Mouse (Mus musculus) thymus, adult 2 months (tissue): ENCODE results near the gene Hist1h2ap. TPM values are rescaled to one million over a fixed set of nuclear protein-coding genes. Genes with fewer than 3 reads are reported as not detected.
"Not testable (repeated sequence)": the region's sequence is repeated elsewhere in the genome, so short reads cannot be mapped to it uniquely, and the experiment has no call there.

ENCODE experiments used
- DNase-seq: peaks from one replicate; pipeline ENCODE4 v3.0.0; 2021
- H3K27ac ChIP-seq: fragments of 200-500 bp; 2 replicates; pipeline ENCODE4 v1.5.1; 2012; ENCODE audit warnings: low read length, control low read depth; ENCODE audit not compliant: control insufficient read depth, insufficient read depth
- H3K27me3 ChIP-seq: fragments of 200-500 bp; 2 replicates; pipeline ENCODE4 v1.6.1; 2012; ENCODE audit warnings: mild to moderate bottlenecking, low read length, moderate library complexity, mixed read lengths; ENCODE audit not compliant: control insufficient read depth, insufficient read depth
- H3K36me3 ChIP-seq: fragments of 200-500 bp; 2 replicates; pipeline ENCODE4 v1.6.1; 2012; ENCODE audit warnings: mild to moderate bottlenecking, low read length, moderate library complexity; ENCODE audit not compliant: control insufficient read depth, insufficient read depth
- H3K4me1 ChIP-seq: fragments of 200-500 bp; replicated peaks from 2 replicates; pipeline ENCODE4 v1.6.1; 2012; ENCODE audit warnings: low read length; ENCODE audit not compliant: control insufficient read depth, insufficient read depth
- H3K4me3 ChIP-seq: fragments of 200-500 bp; 2 replicates; pipeline ENCODE4 v1.5.1; 2012; ENCODE audit warnings: mild to moderate bottlenecking, low read length, control low read depth, moderate library complexity; ENCODE audit not compliant: control insufficient read depth, insufficient read depth
- CTCF ChIP-seq: fragments of 200-500 bp; IDR thresholded peaks from 2 replicates; pipeline ENCODE4 v1.5.1; 2012; ENCODE audit warnings: mild to moderate bottlenecking, control low read depth, low read length, moderate library complexity, borderline replicate concordance; ENCODE audit not compliant: control insufficient read depth, poor library complexity, insufficient read depth; ENCODE audit errors: extremely low read depth
- POLR2A ChIP-seq: fragments of 200-500 bp; IDR thresholded peaks from 2 replicates; pipeline ENCODE4 v1.6.1; 2012; ENCODE audit warnings: mild to moderate bottlenecking, low read length, control low read depth, moderate library complexity; ENCODE audit not compliant: control insufficient read depth, poor library complexity, insufficient read depth; ENCODE audit errors: extremely low read depth
- WGBS: fragments of 180-500 bp; shearing (Covaris S2); methylation state at CpG from one replicate; pipeline ENCODE4 v1.1.7; 2018; 5-methylcytosine and 5-hydroxymethylcytosine counted together
- polyA plus RNA-seq: library from polyadenylated mRNA; depleted of rRNA; stranded (reverse); fragments of >200 nt; gene quantifications from 2 replicates; pipeline ENCODE4 v1.2.3, GENCODE M21; 2012

Hist1h2ap gene
- polyA plus RNA-seq, 1 experiment, result 1,785 TPM

GRCm38 (mm10) chr13:21795584-21795983, 37.7 kb downstream of the Hist1h2ap start:
- DNase-seq, result no peak
- Histone ChIP-seq H3K4me3 (no peak overlapping the region), H3K4me1 (no peaks in the 10 kb centered on the region), H3K27me3 (no peaks in the 10 kb centered on the region), H3K36me3 (no peaks in the 10 kb centered on the region), H3K27ac (no peak overlapping the region)
- WGBS, result 95% methylated on average over 7 of the region's 7 CpGs
- TF ChIP-seq POLR2A (no peak), CTCF (no peak)

GRCm38 (mm10) chr13:21790601-21791283, 42.6 kb downstream of the Hist1h2ap start:
- no peak overlapping the region for H3K27ac ChIP-seq
- no peaks in the 10 kb centered on the region for H3K27me3 ChIP-seq
- H3K4me1 ChIP-seq, result no peaks in the 10 kb centered on the region
- 73% methylated on average over 18 of the region's 18 CpGs for WGBS
- TF ChIP-seq POLR2A, result no peak
- DNase-seq, result no peak
- H3K36me3 ChIP-seq, result no peaks in the 10 kb centered on the region
- no peak overlapping the region for H3K4me3 ChIP-seq

DNA sequence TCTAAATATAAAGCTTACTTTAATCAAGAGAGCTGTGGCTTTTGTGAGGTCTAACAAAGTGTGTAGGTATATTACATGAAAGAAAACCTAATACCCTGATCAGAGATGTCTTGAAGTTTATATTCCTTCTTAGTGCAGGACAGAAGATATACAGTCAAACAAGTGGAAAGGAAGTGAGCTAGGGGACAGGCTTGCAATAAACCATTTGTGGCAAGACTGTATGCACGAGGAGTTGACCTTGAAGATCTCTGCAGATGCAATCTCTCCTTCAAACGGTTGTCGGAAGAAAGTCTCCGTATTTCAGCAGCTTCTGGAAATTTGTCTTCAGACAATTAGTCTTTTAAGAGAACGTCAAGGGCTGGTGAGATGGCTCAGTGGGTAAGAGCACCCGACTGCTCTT, 43.4 kb downstream of the Hist1h2ap start:
- H3K27me3 ChIP-seq, result no peaks in the 10 kb centered on the region
- 62% methylated on average over 6 of the region's 6 CpGs for WGBS
- H3K27ac ChIP-seq, result no peak overlapping the region
- H3K36me3 ChIP-seq, result no peaks in the 10 kb centered on the region
- no peak overlapping the region for H3K4me3 ChIP-seq
- no peak for DNase-seq
- no peak for TF ChIP-seq POLR2A
- no peak for TF ChIP-seq CTCF
- H3K4me1 ChIP-seq, result no peaks in the 10 kb centered on the region

DNA sequence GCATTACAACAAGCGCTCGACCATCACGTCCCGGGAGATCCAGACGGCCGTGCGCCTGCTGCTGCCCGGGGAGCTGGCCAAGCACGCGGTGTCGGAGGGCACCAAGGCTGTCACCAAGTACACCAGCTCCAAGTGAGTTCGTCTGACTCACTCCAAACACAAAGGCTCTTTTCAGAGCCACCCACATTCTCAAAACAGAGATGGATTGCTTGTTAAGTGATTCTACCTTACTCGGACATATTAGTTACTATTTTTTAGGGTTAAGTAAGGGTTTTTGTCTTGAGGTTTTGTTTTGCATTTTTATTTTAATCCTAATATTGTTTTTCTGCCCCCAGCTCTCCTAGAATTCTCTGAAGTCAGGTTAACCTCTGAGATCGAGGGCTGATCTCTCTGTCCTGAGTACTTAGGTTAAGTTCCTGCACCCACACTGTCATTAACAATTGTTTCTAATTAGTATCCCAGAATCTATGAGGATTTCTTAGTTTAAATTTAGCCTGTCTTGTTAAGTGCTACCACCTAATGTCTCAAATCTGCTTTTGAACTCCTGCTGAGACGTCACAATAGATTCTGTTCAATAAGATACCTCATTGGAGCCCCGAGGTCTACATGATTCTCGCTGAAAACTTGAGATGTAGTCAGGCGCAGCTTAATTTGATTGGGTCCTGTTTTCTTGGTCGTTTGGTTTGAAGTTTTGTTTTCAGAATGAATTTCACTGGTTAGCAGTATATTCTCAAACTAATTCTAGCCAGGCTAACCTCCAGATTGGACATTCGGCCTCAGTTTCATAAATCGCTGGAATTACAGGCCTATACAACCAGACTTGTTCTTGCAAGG, 45.3 kb downstream of the Hist1h2ap start:
- peak overlapping the region; percentile 57 for H3K27ac ChIP-seq
- 32% methylated on average over 15 of the region's 21 CpGs for WGBS
- DNase-seq, result no peak

GRCm38 (mm10) chr13:21786899-21787629, 46.2 kb downstream of the Hist1h2ap start, which contains the start of the genes Hist1h2an and Hist1h2bp:
Hist1h2an (minus strand) TSS chr13:21787218.
Hist1h2bp (plus strand) TSS chr13:21787461.
- Histone ChIP-seq H3K27ac (peak within 1 kb of the TSS; percentile 89), H3K4me3 (peak within 1 kb of the TSS; percentile 55)
- H3K36me3 ChIP-seq, H3K4me1 ChIP-seq, H3K27me3 ChIP-seq: not testable (repeated sequence)
- peak; percentile 83 for DNase-seq
- WGBS, result under 1% methylated on average over 42 of the region's 63 CpGs

More for the DNA sequence above, 45.3 kb downstream of the Hist1h2ap start:
- H3K36me3 ChIP-seq, result no peaks in the 10 kb centered on the region
- peaks cover 5% of the 10 kb centered on the region for H3K4me1 ChIP-seq
- TF ChIP-seq CTCF (no peak), POLR2A (no peak)
- H3K4me3 ChIP-seq, result 0 out of 2 replicates have a peak overlapping the region, but pooled peaks have one; percentile 27
- no peaks in the 10 kb centered on the region for H3K27me3 ChIP-seq

- Histone ChIP-seq H3K36me3 (no peaks in the 10 kb centered on the region), H3K27ac (peak overlapping the region; percentile 89), H3K27me3 (no peaks in the 10 kb centered on the region), H3K4me1 (peaks cover 8% of the 10 kb centered on the region), H3K4me3 (peak overlapping the region; percentile 47)
- 20% methylated on average over 8 of the region's 8 CpGs for WGBS
- DNase-seq, result no peak
- TF ChIP-seq CTCF (no peak), POLR2A (no peak)
Observed at GRCm38 (mm10) chr13:21786189-21786898, 47.0 kb downstream of the Hist1h2ap start.

- peaks cover 14% of the 10 kb centered on the region for H3K4me1 ChIP-seq
- TF ChIP-seq CTCF, result no peak
- no peak for TF ChIP-seq POLR2A
- H3K4me3 ChIP-seq, result no peak overlapping the region
- H3K36me3 ChIP-seq, result no peaks in the 10 kb centered on the region
- no peaks in the 10 kb centered on the region for H3K27me3 ChIP-seq
- 80% methylated on average over 6 of the region's 6 CpGs for WGBS
- H3K27ac ChIP-seq, result peak overlapping the region; percentile 78
- no peak for DNase-seq
Observed at GRCm38 (mm10) chr13:21784311-21784710, 49.0 kb downstream of the Hist1h2ap start.
